Mouse (Mus musculus): ENCODE results near the gene Pcsk6.

GRCm38 (mm10) chr7:66008892-66009273, 147.3 kb downstream of the Pcsk6 start:
- TF ChIP-seq GATA1 (IDR thresholded peaks at IDR 0.05; ENCODE audit: low read length), result no peak
- TF ChIP-seq TAL1 (IDR thresholded peaks at IDR 0.05; ENCODE audit: low read length), result no peak
